Mouse (Mus musculus) brain, embryonic 14.5 days (tissue): Measurements from ENCODE around the gene Tnks1bp1.

ENCODE experiments used
- CTCF ChIP-seq: fragments of 200-500 bp; IDR thresholded peaks from 2 replicates; pipeline ENCODE4 v1.5.1; 2012; ENCODE audit warnings: inconsistent platforms, mild to moderate bottlenecking, moderate library complexity, borderline replicate concordance; ENCODE audit not compliant: insufficient read depth, insufficient read length; ENCODE audit errors: extremely low read depth
- POLR2A ChIP-seq: fragments of 200-500 bp; IDR thresholded peaks from 2 replicates; pipeline ENCODE4 v1.6.1; 2012; ENCODE audit warnings: mild to moderate bottlenecking, inconsistent platforms, borderline replicate concordance; ENCODE audit not compliant: poor library complexity, insufficient read depth, insufficient read length, severe bottlenecking; ENCODE audit errors: extremely low read depth

GRCm38 (mm10) chr2:85071921-85072320, 24.1 kb downstream of the Tnks1bp1 start:
- no peak for TF ChIP-seq POLR2A
- no peak for TF ChIP-seq CTCF
